Mouse (Mus musculus) lung, embryonic 16.5 days (tissue): ENCODE measurements around the gene Stag1. TPM values are rescaled to one million over a fixed set of nuclear protein-coding genes. Genes with fewer than 3 reads are reported as not detected.

Experiments
- ATAC-seq: fragments of 200-750 bp; cut with Nextera tagmentation; 2 replicates; pipeline ENCODE4 v1.8.0; 2017; ENCODE audit warnings: low read depth, mild to moderate bottlenecking, moderate library complexity
- H3K27ac ChIP-seq: fragments of 300-500 bp; sonication (generic); 2 replicates; pipeline ENCODE4 v1.5.1; 2014; ENCODE audit warnings: mild to moderate bottlenecking, control low read depth, low read length
- H3K27me3 ChIP-seq: fragments of 300-500 bp; sonication (generic); 2 replicates; pipeline ENCODE4 v1.6.1; 2014; ENCODE audit warnings: low read depth, low read length, mixed read lengths; ENCODE audit not compliant: control insufficient read depth, insufficient read depth
- H3K36me3 ChIP-seq: fragments of 300-500 bp; sonication (generic); 2 replicates; pipeline ENCODE4 v1.6.1; 2014; ENCODE audit warnings: low read length; ENCODE audit not compliant: control insufficient read depth, insufficient read depth
- H3K4me1 ChIP-seq: fragments of 300-500 bp; sonication (generic); replicated peaks from 2 replicates; pipeline ENCODE4 v1.6.1; 2014; ENCODE audit warnings: low read length, mixed read lengths; ENCODE audit not compliant: control insufficient read depth, insufficient read depth
- H3K4me2 ChIP-seq: fragments of 300-500 bp; sonication (generic); 2 replicates; pipeline ENCODE4 v1.6.1; 2014; ENCODE audit warnings: low read depth, low read length, control low read depth
- H3K4me3 ChIP-seq: fragments of 300-500 bp; sonication (generic); 2 replicates; pipeline ENCODE4 v1.5.1; 2014; ENCODE audit warnings: mild to moderate bottlenecking, low read length, control low read depth
- H3K9ac ChIP-seq: fragments of 300-500 bp; sonication (generic); 2 replicates; pipeline ENCODE4 v1.6.1; 2014; ENCODE audit warnings: low read length, control low read depth
- H3K9me3 ChIP-seq: fragments of 300-500 bp; sonication (generic); 2 replicates; pipeline ENCODE4 v1.6.1; 2016; ENCODE audit warnings: low read length; ENCODE audit not compliant: control insufficient read depth
- WGBS: fragments of 180-500 bp; shearing (Covaris S2); extraction: QIAGEN DNeasy Blood & Tissue Kit; methylation state at CpG from one replicate; pipeline ENCODE4 v1.1.7; 2014; 5-methylcytosine and 5-hydroxymethylcytosine counted together
- polyA plus RNA-seq: library from polyadenylated mRNA; unstranded; fragments of >200 nt; fragmentation: Nextera tagmentation; extraction: Ambion mirVana; gene quantifications from 2 replicates; pipeline ENCODE4 v1.2.1, GENCODE M21; 2015

The Stag1 gene
- 39.1 and 40.0 TPM in 2 replicates for polyA plus RNA-seq

DNA sequence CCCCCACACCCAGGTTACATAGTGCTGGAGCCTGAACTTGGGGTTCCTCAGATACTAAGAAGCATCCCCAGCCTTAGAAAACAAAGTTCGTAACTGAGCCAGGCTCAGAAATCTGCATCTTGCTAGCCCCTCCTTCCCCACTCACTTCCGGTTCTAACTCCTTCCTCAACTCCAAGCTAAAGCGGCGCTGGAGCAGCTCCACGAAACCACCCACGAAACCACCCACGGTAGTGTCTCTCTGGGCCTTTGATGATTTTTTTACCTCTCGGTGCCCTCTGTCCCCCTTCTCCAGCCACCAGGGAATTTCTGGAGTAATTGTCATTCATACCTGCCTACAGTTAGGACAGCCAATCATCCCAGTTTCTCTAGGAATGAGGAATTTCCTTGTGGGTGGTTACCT is at the start of gene Stag1:
Gene Stag1, plus strand, starts transcription at position 253 of the 400 bp plus-strand sequence.
- Histone ChIP-seq H3K4me1 (no peaks in the 10 kb centered on the region), H3K9me3 (no peaks in the 10 kb centered on the region), H3K27ac (no peak within 1 kb of the TSS), H3K27me3 (no peaks in the 10 kb centered on the region), H3K4me2 (no peak within 1 kb of the TSS), H3K4me3 (no peak within 1 kb of the TSS), H3K9ac (no peak within 1 kb of the TSS), H3K36me3 (no peaks in the 10 kb centered on the region)
- WGBS: 81% methylated on average over 8 of the region's 8 CpGs
- ATAC-seq: no peak

DNA sequence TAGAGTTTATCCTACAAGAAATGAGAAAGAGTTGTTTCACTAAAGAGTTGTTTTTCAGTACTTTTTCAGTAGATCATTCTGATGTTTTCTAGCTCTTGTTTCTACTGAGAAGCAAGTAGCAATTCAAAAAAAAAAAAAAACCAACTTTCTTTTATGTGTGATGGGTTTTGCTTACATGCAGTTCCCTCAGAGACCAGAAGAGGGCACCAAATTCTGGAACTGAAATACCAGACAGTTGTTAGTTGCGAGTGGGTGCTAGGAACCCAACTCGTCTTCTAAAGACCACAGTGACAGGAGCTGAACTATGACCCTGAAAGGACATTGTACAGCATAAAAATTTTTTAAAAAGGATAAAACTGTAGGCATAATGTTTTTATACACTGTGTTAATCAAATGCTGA is 49.3 kb upstream of the Stag1 start:
- 92% methylated on average over 2 of the region's 2 CpGs for WGBS
- Histone ChIP-seq H3K9ac (no peak overlapping the region), H3K27ac (no peak overlapping the region), H3K4me2 (no peak overlapping the region), H3K4me1 (peaks cover 11% of the 10 kb centered on the region), H3K4me3 (no peak overlapping the region), H3K36me3 (peaks cover 21% of the 10 kb centered on the region), H3K27me3 (no peaks in the 10 kb centered on the region), H3K9me3 (peaks cover 14% of the 10 kb centered on the region)
- no peak for ATAC-seq

GRCm38 (mm10) chr9:100555686-100556085 is 41.9 kb upstream of the Stag1 start:
- ATAC-seq: no peak
- H3K9me3 ChIP-seq: peaks cover 5% of the 10 kb centered on the region; the same call in 1 of the 2 replicates
- H3K4me3 ChIP-seq: no peak overlapping the region
- peaks cover 13% of the 10 kb centered on the region for H3K36me3 ChIP-seq
- H3K9ac ChIP-seq: no peak overlapping the region
- WGBS: 58% methylated on average over 5 of the region's 5 CpGs
- no peaks in the 10 kb centered on the region for H3K4me1 ChIP-seq
- no peak overlapping the region for H3K27ac ChIP-seq
- H3K4me2 ChIP-seq: no peak overlapping the region
- H3K27me3 ChIP-seq: no peaks in the 10 kb centered on the region

DNA sequence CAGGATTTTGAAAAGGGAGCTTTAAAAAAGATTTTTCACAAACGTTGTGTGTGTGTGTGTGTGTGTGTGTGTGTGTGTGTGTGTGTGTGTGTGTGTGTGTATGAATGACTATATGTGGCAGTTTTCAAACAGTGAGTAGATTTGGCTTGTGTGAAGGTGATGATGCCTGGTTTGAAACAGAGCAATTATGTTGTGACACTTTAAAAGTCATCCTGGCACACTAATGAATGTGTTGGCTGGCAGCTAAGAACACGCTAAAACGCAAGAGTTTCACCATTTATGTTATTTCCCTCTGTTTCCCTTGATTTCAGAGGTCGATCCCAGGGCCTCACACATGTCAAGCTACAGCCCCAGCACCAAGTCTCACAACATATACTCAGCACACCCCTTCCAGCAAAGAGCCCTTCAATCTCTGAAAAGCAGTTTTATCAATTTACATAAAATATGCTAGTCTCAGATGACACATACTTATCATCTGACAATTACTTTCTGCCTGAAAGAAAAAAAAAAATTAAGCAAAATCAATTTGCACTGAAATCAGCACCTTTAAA is 39.5 kb upstream of the Stag1 start:
- H3K27me3 ChIP-seq: no peaks in the 10 kb centered on the region
- no peak overlapping the region for H3K27ac ChIP-seq
- H3K4me1 ChIP-seq: no peaks in the 10 kb centered on the region
- H3K9me3 ChIP-seq: peaks cover 2% of the 10 kb centered on the region; the same call in 1 of the 2 replicates
- 67% methylated on average over 4 of the region's 4 CpGs for WGBS
- no peak overlapping the region for H3K9ac ChIP-seq
- H3K4me2 ChIP-seq: no peak overlapping the region
- no peak for ATAC-seq
- no peak overlapping the region for H3K4me3 ChIP-seq
- H3K36me3 ChIP-seq: peaks cover 2% of the 10 kb centered on the region

DNA sequence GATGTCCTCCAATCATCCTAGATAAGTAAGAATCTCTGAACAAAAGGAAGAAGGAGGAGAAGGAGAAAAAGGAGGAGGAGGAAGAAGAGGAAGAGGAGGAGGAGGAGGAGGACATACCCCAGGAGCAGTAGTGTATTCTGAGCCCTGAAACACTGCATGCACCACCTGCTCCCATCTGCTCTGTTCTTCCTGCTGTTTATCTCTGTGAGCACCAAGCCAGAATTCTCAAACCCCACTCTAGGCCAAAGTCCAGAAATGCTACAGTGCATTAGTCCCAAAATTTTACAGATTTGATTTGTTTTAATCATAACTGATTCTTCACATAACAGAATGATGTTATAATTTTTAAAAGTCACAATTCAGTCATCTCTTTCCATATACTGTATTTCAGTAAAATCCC is 38.6 kb upstream of the Stag1 start:
- H3K4me2 ChIP-seq: no peak overlapping the region
- no peak overlapping the region for H3K4me3 ChIP-seq
- ATAC-seq: no peak
- H3K9me3 ChIP-seq: no peaks in the 10 kb centered on the region
- H3K27me3 ChIP-seq: no peaks in the 10 kb centered on the region
- no peaks in the 10 kb centered on the region for H3K36me3 ChIP-seq
- H3K27ac ChIP-seq: no peak overlapping the region
- no peak overlapping the region for H3K9ac ChIP-seq
- H3K4me1 ChIP-seq: no peaks in the 10 kb centered on the region

GRCm38 (mm10) chr9:100560251-100560890 is 37.2 kb upstream of the Stag1 start:
- Histone ChIP-seq H3K4me2 (no peak overlapping the region), H3K27me3 (no peaks in the 10 kb centered on the region), H3K36me3 (no peaks in the 10 kb centered on the region), H3K27ac (no peak overlapping the region), H3K4me3 (no peak overlapping the region), H3K9me3 (no peaks in the 10 kb centered on the region), H3K9ac (no peak overlapping the region), H3K4me1 (no peaks in the 10 kb centered on the region)
- no peak for ATAC-seq
- WGBS: 82% methylated on average over 10 of the region's 10 CpGs

DNA sequence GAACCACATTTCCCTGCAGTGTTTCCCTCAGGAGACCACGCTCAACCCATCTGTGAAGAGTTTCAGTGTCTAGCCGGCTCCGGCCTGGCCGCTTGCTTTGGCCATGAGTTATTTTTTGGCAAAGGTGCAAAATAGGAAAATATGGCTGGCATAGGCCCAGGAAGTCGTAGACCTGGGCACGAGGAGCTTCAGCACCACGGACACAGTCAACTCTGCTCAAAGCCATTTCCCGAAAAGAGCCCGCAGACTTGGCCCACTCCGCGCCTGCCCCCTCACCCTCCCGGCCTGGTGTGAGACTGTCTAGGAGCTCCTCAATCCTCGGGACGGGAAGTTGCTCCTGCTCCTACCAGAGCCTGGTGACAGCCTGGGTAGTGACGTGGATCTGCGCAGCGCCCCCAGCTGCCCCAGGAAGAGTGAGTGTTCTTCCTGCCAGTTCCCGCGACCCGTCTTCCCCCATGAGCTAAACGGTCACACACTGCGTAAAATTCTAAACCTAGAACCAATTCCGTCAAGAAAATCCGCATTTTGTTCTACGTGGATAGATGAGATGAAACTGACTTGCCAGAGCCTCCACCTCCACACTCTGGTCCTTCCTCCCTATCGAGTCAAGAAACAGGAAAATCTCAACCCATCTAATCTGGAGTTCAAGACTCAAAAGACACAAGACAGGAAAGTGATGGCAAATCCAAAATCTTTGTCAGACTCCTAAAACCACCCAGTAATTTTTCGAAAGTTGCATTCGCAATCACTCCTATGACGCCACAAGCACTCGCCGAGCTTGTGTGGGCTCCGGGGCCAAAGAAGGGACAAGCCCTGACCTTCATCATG is 27.6 kb upstream of the Stag1 start:
- H3K27me3 ChIP-seq: no peaks in the 10 kb centered on the region
- H3K9ac ChIP-seq: peak overlapping the region; percentile 78
- no peaks in the 10 kb centered on the region for H3K9me3 ChIP-seq
- peaks cover 7% of the 10 kb centered on the region for H3K4me1 ChIP-seq
- no peaks in the 10 kb centered on the region for H3K36me3 ChIP-seq
- ATAC-seq: peak; percentile 58
- peak overlapping the region; percentile 85 for H3K4me3 ChIP-seq
- peak overlapping the region; percentile 49 for H3K27ac ChIP-seq
- peak overlapping the region; percentile 92 for H3K4me2 ChIP-seq
- 5% methylated on average over 32 of the region's 32 CpGs for WGBS

DNA sequence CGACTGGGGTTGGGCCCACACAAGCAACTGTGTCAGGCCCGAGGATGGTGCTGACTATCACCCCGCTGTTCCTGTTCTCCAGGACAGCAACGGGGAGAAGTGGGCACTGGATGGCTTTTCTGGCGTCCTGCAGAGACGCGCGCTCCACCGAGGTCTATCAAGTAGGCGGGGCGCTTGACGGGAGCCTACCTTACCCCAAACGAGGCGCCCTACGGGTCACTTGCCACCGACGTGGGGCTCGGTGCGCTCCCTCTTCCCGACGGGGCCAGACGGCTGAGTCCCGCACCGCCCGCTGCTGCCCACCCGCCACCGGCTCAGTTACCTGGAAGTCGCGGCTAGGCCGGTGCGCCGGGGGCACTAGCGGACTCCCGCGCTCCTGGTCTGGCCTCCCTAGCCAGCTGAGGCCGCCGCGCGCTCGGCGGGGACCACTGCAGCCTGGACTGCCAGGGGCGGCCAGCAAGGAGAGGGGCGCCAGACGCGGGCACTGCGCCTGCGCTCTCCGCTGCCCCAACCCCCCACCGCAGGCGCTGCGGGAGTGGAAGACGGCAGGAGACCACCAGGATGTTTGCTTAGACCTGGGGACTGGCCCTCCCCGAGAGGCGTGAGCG is 26.9 kb upstream of the Stag1 start, which contains the start of gene Slc35g2:
Gene Slc35g2, minus strand, starts transcription at position 465 of the 608 bp plus-strand sequence.
- no peaks in the 10 kb centered on the region for H3K9me3 ChIP-seq
- peak within 1 kb of the TSS; percentile 85 for H3K4me3 ChIP-seq
- H3K36me3 ChIP-seq: no peaks in the 10 kb centered on the region
- under 1% methylated on average over 43 of the region's 55 CpGs for WGBS
- H3K9ac ChIP-seq: peak within 1 kb of the TSS; percentile 78
- ATAC-seq: peak; percentile 78
- no peaks in the 10 kb centered on the region for H3K27me3 ChIP-seq
- H3K27ac ChIP-seq: peak within 1 kb of the TSS; percentile 49
- H3K4me2 ChIP-seq: peak within 1 kb of the TSS; percentile 92
- peaks cover 7% of the 10 kb centered on the region for H3K4me1 ChIP-seq

GRCm38 (mm10) chr9:100571511-100571910 is 26.1 kb upstream of the Stag1 start:
- H3K36me3 ChIP-seq: no peaks in the 10 kb centered on the region
- H3K4me3 ChIP-seq: peak overlapping the region; percentile 85
- no peak overlapping the region for H3K9ac ChIP-seq
- H3K9me3 ChIP-seq: no peaks in the 10 kb centered on the region
- no peak for ATAC-seq
- peaks cover 7% of the 10 kb centered on the region for H3K4me1 ChIP-seq
- no peaks in the 10 kb centered on the region for H3K27me3 ChIP-seq
- 64% methylated on average over 1 of the region's 1 CpGs for WGBS
- peak overlapping the region; percentile 92 for H3K4me2 ChIP-seq
- H3K27ac ChIP-seq: no peak overlapping the region
